Mouse (Mus musculus) hematopoietic stem cell, adult 5-6 weeks (primary cell): ENCODE results near the gene Cadm1. TPM values are rescaled to one million over a fixed set of nuclear protein-coding genes. Genes with fewer than 3 reads are reported as not detected.

Experiments used
- ATAC-seq, 2 experiments: fragments of 125-278 bp in 1 of 2; replicated peaks in 1 of 2; 2 replicates each; pipeline ENCODE4 v1.8.0; 2016 to 2017; ENCODE audit warnings: inconsistent platforms in 2 of 2, mild to moderate bottlenecking in 2 of 2, moderate number of reproducible peaks in 2 of 2, low read depth in 1 of 2, moderate TSS enrichment in 1 of 2; ENCODE audit not compliant: low FRiP score in 2 of 2, poor library complexity in 2 of 2, severe bottlenecking in 2 of 2, insufficient read depth in 1 of 2, low TSS enrichment in 1 of 2
- total RNA-seq: library from RNA; stranded (forward); fragments of 172-1452, 232-1000 nt; gene quantifications from 2 replicates; pipeline ENCODE4 v1.2.3, GENCODE M21; 2017

Gene Cadm1
- total RNA-seq, 1 experiment from 2014 or later: 0.55 TPM

DNA sequence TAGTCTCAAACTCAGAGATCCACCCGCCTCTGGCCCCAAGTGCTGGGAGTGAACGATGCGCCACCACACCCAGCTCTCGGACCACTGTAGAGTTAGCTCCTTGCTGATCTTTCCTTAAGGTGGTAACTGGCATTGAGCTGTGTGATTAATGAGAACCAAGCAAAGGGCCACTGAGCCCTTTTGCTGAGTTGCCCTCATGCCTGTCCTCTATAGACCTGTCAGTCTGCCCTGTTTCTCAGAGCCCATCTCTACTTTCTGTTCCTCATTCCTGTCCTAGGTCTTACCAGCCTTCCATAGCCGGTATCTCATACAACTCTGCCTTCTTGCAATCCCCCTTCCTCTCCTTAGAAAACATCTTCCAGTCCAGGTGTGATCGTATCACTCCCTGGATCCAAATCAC, 242.8 kb downstream of the Cadm1 start:
- no peak for ATAC-seq

DNA sequence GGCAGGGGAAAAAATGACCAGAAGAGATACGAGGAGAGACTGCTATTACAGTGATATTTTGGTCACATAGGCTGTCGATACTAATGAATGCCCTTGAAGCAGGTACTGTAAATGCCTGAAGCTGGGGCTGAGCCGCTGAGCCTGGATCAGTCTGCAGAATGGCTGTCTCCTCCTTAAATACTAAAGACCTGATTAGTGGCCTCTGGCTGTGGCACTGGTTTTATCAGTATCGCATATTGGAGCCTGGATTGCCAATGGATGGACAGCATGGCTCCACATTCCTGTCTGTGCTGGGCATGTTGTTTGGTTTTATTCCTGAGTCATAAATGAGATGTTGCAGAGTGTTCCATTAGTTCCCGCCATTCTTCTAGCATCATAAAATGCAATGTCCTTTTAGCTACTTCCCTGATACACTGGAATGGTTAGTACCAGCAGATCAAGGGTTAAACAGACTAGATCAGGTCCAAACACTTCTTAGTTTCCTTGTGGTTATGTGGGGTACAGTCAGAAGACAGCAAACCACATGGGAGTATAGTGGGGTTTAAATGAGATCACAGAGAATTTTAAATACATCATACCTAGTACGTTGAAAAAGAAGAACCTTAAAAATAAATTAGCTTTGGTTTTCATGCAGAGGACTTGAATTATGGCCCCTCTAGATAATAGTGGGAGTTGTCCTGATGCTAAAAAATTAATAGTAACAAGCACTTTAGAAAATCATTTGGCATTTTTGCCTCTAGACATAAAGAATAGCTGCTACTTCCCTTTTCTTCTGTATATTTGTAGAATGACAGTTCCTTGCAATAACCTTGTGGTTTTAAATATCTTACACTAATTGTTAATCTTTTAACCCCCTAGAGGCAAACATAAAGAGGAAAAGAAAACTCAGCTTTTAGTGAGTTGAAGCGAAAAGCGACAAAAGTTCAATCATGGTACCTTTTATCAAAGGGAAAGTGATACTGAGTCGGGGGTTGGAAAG, 247.3 kb downstream of the Cadm1 start:
- ATAC-seq: peak in 1 of 2 experiments; percentile 76; a peak in 3 of 4 replicates

DNA sequence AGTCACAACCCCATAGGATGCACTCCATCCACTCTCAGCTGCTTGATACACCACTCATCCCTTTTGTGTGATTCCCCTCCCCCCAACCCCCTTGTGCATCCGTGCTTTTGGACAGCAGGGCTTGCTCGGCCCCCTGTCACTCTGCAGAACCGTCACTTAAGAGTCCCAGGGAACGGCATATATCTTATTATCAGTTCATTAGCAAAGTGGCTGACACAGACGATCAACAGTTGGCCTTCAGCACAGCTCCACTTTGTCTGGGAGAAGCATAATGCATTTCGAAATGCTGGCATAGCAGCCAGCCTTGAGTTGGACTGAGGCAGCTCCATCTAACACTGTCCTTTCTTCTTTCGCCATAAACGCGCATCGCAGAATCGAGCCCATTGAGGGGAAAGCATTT, 248.5 kb downstream of the Cadm1 start:
- ATAC-seq: no peak

DNA sequence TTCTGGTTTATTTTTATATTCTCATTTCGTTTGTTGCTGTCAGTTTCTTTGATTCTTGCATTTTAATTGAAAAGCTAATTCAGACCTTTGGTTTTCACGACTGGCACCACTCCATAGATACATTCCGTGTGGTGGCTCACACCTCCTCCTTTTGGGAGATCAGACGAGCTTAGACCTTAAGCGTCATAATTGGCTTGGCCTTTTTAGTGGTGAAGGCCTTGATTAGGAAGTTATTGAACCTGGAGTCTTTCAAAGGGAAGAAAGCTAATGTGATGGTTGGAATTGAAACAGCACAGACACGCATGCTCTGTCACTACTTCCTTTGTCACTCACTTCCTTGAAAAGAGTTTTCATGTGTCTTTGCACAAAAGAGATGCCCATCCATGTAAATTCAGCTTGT, 249.3 kb downstream of the Cadm1 start:
- no peak for ATAC-seq

DNA sequence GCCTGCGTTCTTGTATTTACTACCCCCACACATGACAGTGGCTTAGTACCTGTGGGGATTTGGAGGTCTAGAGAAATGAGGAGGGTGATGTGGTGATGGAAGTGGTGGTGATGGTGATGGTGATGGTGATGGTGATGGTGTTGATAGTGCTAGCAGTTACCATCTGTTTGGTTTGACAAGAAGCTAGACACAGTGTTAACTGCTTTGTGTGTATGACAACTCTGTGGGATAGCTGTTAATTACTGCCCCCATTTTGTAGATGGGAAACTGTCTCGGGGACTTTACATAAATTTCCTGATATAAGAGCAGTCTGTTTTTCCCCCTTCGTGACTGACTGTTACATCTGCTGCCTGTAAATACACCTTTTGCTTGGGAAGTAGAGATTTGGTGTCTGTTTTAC, 256.7 kb downstream of the Cadm1 start:
- ATAC-seq: no peak

DNA sequence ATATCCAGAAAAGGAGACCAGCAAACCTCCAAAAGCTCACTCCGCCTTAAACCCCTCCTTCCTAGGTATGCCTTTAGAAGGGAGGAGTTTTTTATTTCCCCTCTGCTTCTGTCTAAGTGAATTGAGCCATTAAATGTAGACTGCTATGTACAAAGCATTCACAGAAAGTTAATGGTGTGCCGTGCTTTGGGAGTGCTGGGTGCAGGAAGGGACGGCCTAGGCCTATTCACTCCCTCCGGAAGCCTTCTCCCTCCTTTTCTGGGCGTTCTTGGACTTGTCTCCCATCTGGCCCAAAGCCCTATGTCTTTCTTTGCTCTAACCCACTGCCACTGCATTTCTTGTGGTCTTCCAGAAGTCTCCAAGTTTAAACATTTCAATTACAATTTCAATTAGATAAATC, 268.5 kb downstream of the Cadm1 start:
- ATAC-seq: no peak

DNA sequence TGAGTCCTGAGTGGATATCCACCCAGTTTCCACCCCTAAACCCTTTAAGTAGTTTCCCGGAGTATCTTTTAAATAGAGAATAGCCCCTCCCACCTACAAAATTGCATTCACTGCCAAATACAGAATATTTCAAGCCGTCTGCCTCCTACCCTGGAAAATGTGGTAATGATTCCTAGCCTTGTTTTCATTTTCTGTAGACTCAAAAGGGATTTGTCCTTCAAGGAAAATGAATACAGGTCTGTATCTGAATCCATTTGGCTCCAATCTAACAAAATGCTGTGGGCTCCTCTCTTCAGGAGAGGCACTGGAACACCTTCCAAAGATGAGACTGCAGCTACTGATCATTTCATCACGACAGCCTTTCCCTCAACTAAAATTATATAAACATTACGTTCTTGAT, 271.3 kb downstream of the Cadm1 start:
- ATAC-seq: no peak

DNA sequence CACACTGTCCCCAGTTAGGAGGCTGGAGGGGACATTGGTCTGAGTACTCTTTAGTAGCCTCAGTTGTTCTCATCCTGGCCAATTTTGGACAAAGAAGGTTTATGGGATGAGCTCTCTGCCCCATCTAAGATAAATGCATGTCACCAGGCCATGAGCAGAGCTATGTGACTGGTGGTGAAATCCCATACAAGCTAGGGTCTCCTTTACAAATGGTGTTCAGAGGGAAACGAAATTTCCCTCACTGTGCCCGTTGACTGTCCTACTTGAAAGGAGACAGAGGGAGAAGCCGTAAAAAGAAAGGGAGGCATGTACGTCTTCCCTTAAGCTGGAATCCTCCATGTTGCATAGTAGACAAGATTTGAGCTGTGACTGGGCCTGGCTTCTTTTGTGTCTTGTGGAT, 272.6 kb downstream of the Cadm1 start:
- ATAC-seq: no peak

DNA sequence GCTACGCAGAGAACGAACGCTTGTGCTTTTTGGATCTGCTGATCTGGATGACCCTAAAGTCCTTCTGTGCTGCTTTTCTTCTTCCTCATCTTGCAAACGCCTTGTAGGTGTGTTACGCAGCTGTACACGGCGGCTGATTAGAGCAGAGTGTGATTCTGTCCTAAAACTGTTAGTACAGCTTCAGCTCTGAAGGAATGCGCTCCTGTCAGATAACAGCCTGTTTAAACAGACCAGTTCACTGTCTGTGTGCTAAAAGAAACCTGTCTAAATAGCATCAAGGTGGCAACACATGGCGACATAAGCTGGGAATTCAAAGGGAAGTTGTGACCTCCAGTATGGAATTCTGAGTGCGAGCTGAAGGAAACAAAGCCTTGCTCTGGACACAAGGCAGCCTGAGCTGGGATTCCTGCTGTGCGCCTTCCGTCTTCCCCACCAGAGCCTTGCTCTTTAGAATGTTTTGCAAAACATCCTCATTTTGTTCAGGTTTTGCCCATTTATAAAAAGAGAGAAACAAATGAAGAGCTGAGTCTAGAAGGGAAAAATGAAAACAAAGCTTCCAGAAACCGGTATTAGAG, 273.6 kb downstream of the Cadm1 start:
- no peak for ATAC-seq

DNA sequence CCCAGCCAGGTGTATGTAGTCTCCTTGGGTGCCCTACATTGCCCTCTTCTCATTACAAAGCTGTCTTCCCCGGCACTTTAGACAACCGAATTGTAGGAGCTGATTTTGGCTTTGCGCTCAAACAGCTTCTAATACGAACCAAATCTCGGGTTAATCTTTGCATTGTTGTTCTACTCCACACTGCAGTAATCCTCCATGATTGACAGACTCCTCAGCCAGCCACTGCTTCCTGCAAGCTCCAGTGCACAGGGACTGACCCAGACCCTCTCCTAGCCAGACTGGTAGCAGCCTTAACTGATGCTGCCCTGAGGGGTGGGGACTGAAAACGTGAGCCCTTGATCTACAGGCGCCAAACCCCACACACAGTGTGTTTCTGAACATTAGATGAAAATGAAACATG, 275.7 kb downstream of the Cadm1 start:
- no peak for ATAC-seq

DNA sequence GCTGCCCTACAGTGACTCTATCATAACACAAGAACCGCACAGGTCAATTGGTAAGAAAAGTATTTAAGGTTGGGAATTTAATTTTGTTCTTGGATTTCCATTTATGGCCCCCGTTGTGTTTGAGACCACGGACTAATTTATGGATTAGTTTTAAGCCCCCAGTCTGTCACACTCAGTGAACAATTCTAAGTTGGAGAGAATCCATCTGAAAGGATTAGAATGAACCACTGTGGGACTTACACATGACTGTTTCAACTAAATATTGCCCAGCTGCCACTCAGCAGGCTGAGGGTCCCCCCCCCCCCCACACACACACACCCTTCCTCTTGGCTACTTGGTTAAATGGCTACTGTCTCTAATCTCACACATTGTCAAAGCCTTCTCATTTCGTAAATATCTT, 295.7 kb downstream of the Cadm1 start:
- no peak for ATAC-seq

DNA sequence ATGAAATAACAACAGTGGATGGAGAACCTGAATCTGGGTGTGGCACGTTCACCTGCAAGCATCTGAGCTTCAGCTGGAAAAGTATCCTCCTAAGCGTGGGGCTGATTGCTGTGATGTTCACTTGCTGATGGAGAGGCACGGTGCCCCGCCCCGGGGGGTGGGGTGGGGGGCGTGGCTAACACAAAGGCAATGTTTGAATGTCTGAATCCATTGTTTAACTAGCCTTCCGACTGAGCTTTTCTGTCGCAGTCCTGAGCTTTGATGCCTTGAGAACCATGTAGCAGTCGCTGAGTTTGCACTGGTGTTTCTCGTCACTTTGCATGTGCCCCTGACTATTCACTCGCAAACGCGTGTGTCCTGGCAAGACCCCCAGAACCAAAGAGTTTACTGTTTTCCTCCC, 298.8 kb downstream of the Cadm1 start:
- ATAC-seq: no peak

DNA sequence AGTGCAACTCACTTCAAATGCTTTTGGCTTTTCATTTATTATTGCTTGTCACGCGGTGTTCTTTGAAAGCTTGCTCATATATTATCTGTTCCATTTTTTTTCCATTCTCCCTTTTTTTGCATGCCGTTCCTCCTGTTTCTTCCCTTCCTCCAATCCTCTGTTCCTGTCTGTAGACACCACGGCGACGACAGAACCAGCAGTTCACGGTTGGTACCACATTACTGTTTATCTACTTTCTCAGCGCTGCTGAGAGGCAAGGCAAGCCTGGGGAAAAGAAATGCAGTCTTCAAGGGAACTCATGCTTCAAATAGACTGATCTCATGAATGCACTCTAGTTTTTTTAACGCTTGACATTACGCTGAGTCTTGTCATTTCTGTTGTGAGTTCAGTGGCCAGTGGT, 299.2 kb downstream of the Cadm1 start:
- no peak for ATAC-seq

DNA sequence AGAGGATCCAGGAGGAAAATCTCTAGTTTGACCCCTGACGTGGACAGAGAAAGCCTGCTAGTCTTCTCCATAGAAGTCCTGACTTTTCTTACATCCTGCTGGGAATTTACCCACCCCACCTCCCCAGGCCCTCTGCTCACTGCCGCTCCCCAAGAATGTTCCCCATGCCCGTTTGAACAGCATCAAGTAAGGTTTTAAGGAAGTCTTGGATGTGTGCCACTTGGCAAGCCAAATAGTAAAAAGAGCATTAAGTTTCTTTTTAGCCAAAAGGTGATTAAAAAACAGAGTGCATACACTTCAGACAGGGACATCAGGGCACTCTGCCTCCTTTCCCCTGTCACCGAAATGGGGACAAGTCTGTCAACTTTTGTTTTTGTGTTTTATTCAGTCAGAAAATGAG, 299.9 kb downstream of the Cadm1 start:
- ATAC-seq: no peak

DNA sequence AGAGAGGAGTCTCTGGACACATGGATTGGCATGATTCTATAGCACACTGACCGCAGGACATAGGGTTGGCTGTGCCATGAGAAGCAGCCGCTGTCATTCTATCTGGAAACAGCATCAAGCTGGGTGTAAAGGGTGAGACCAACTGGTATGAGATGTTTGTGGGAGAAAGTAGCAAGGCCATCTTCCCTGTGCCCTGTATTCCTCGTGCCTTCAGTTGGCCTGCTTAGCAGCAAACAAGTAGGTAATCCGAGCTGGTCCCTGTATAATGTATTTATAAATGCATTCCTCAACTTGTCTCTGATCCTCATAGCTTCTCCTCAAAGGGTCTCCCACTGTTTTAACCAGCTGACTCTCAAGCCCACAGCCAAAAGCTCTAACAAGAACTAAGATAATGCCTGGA, 301.4 kb downstream of the Cadm1 start:
- no peak for ATAC-seq

DNA sequence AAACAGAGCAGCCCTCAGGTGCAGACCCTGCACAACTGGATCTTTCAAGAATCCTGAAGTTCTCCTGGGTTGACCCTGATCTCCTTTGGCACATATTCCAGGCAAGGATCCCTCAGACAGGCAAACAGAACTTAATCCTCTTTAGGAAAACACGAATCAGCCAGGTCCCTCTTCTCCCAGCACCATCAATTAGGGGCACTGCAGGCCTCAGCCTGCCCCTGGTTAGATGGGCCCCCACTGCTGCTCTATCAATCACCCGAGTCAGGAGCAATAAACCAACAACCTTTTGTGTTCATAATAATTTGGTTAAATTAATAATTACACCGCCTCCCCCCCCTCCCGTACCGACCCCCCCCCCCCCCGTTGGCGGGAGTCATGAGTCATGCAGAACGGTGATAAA, 308.2 kb downstream of the Cadm1 start:
- no peak for ATAC-seq

DNA sequence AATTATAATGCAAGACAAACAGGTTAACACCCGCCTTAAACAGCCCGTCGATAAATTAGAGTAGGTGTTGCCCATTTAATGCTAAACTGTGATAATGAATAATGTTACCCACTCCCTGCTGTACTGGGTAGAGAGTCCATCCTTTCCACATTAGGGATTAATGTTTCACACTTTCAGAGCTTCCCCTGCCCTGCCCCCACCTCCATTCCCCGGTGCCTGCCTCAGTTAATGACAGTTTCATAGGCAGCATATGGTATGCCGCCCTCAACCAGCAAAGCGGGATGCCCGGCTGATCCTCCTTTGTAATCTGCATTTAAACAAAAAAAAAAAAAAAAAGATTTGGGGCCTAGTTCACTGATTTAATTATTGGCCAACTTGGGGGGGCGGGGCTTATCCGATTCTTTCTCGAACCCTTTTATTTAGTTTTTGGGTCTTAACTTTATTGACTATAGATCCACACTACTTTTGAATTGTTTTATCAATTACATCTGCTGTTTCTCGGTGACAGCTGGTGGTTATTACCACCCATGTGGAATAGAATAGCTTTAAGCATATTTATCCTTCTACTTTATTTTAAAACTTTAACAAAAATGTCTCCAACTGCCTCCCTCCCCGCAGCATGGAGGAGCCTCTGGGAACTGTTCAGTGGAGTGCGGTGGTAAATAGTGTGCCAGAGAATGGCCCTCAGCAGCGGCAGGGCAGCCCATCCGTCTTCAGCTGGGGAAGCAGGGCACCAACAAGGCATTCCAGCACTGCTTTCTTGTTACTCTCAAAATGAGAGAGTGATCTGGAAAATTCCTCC, 309.1 kb downstream of the Cadm1 start:
- no peak for ATAC-seq

DNA sequence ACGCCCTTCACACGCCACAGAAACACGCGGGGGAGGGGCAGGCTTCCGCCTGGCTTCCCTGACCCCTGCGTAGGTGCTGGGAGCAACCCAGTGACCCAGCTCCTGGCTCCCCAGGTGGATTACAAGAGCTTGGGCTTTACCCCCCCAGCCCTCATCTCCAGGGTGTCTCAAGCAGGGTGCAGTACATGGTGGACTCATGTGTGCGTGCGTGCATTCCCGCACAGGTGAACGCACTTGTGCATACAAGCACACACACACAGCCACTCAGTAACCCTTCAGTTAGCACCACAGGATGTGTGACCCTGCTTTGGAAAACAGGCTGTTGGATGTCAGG, 309.7 kb downstream of the Cadm1 start:
- no peak for ATAC-seq
